Mouse (Mus musculus) neutrophil, adult 65 days (primary cell): ENCODE data around the gene Gm21762. TPM values are rescaled to one million over a fixed set of nuclear protein-coding genes. Genes with fewer than 3 reads are reported as not detected.

ENCODE experiments used
- total RNA-seq: library from RNA; stranded (reverse); gene quantifications from 2 replicates; pipeline ENCODE4 v1.2.4, GENCODE M21; 2023

Gm21762 gene
- total RNA-seq = not detected in 2 replicates

GRCm38 (mm10) chr13:120215847-120216246 lies at the start of gene Gm21762:
Gene Gm21762, minus strand, starts transcription at chr13:120215947.

GRCm38 (mm10) chr13:120262870-120263269 lies 47.1 kb upstream of the Gm21762 start, which contains the start of gene AF067061:
Gene AF067061, plus strand, starts transcription at chr13:120263114.

GRCm38 (mm10) chr13:120238811-120239210 lies 23.1 kb upstream of the Gm21762 start, which contains the start of gene Gm21731:
Gene Gm21731, plus strand, starts transcription at chr13:120239111.

GRCm38 (mm10) chr13:120172133-120172532 lies 43.6 kb downstream of the Gm21762 start, which contains the start of gene Gm21818:
Gene Gm21818, plus strand, starts transcription at chr13:120172433.

Other genes starting within 250 kb of the Gm21762 start
- gene Gm36079, start 188.9 kb downstream of the Gm21762 start, total RNA-seq = 5.9 and 9.5 TPM in 2 replicates
- 48.4 and 53.6 TPM in 2 replicates for gene Gm21188, start 163.8 kb downstream of the Gm21762 start, total RNA-seq
- not detected in 2 replicates for gene Gm20767, start 75.7 kb downstream of the Gm21762 start, total RNA-seq
- not detected in 2 replicates for gene Gm21818, start 43.5 kb downstream of the Gm21762 start, total RNA-seq
- not detected in 2 replicates for gene Gm21731, start 23.2 kb upstream of the Gm21762 start, total RNA-seq
- not detected in 2 replicates for gene AF067061, start 47.2 kb upstream of the Gm21762 start, total RNA-seq
- 0.57 and 1.7 TPM in 2 replicates for gene BC147527, start 84.4 kb upstream of the Gm21762 start, total RNA-seq
- gene Tcstv3, start 100.9 kb upstream of the Gm21762 start, total RNA-seq = not detected in 2 replicates